Mouse (Mus musculus): ENCODE data around the gene Taar7d.
"Not testable (repeated sequence)": the region's sequence is repeated elsewhere in the genome, so short reads cannot be mapped to it uniquely, and the experiment has no call there.

The Taar7d gene

GRCm38 (mm10) chr10:24026922-24027321 lies at the start of gene Taar7d:
Gene Taar7d, plus strand, starts transcription at chr10:24027222.
- no peak for DNase-seq

DNA sequence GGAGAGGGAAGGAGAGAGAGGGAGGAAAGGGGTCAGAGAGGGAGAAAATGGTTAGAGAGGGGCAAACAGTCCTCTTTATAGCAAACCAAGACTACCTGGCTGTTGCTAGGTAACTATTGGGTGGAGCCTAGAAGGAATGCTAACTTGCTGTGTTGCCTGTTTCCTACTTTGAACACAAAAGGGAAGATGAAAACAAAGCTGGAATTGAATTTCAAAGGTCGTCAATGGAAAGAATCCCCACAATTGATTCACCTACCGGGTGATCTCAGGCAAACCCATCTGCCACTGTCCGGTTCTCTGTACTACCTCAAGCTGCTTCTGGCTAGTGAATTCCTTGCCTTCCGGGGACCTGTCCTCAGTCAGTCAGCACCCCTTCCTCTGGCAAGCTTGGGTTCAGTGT lies 49.1 kb upstream of the Taar7d start:
- DNase-seq: no peak

DNA sequence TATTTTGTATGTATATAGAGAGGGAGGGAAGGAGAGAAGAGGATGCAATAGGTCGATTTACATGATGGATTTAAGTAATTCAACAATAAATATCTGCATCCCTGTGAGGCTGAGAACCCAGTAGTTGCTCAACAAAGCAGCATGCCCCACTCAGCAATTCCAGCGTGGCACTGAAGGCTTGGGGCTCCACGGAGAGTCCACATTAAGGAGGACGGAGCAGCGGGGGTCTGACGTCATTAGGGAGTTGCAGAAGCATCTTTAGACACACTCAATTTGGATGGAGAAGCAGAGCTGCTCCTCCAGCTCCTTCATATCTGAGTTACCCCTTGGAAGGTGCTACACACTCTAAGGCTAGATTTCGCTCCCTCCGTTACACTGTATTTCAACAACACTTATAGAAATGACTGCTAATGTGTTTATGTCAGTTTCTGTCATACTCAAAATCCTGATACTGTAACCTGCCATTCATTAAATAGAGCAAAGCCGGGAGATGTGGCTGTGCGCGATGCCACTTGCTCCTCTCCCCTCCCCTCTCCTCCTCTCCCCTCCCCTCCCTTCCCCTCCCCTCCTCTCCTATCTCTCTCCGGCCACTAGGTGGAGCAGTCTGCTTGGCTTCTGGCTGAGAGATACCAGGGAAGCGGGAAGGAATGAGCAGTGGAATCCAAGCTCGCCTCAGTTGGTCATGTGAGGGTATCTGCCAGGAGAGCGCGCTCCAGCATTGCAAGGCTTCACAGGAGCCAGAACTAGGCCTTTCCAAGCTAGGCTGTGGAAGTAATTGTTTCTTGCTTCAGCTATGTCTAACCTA lies 47.9 kb upstream of the Taar7d start:
- peak; percentile 75 to 78 for DNase-seq

DNA sequence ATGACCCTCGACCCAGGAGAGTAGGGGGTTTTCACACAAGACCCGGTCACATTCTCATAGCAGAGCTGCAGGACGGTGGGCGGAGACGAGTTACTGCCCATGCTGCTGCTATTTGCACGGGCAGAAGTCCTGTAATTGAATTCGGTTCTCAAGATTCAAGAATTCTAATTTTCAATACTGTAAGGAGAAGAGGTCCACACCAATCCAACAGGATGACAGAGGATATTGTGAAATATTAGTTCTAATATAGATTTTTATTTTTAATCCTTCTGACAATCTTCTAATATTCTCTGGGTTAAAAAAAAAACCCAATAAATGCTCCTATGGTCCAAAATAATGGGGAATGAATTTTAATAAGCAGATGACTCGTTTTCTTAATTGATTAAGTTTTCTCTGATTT lies 41.5 kb upstream of the Taar7d start, which contains the start of gene Taar6:
Gene Taar6, minus strand, starts transcription at position 101 of the 400 bp plus-strand sequence.
- DNase-seq: no peak

GRCm38 (mm10) chr10:23986419-23986818 lies 40.6 kb upstream of the Taar7d start:
- no peak for DNase-seq

DNA sequence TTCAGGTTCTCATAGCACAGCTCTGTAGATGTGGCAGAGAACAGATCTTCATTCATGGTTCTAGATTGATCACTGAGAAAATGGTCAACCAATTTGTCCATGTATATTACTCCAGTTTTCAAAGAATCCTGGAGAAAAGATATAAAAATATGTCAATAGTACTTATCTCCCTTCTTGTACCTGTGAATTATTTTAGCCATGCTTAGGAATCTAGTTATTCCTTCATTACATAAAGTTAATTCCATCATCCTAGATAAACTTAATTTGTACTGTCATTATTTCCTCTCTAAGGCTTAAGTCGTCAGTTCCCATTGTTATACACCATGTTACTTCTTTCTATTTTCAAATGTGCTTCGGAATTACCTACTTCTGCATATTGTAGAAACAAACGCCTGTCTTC lies 33.6 kb upstream of the Taar7d start, which contains the start of gene Taar7a:
Gene Taar7a, minus strand, starts transcription at position 101 of the 400 bp plus-strand sequence.
- no peak for DNase-seq

DNA sequence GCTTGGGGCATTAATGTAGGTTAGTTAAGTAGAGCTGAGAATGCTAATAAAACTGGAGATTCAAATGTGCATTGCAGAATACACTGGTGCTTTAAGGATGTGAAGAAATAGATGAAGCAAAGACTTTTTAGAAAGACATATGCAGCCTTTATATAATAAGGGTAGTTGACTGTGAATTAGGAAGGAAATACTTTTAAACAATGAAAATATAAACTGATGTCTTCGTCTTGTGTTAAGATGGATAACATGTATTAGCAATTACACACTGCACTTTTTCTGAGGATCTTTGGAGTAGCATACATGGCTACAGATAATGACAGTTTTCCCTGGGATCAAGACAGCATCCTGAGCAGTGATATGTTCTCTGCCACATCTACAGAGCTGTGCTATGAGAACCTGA lies 27.4 kb upstream of the Taar7d start, which contains the start of gene Taar7b:
Gene Taar7b, plus strand, starts transcription at position 301 of the 400 bp plus-strand sequence.
- DNase-seq: no peak

- DNase-seq: no peak
Observed at GRCm38 (mm10) chr10:24006442-24006841, 20.6 kb upstream of the Taar7d start.

GRCm38 (mm10) chr10:24007034-24007433 lies 20.0 kb upstream of the Taar7d start:
- DNase-seq: no peak

- DNase-seq: no peak
Observed at GRCm38 (mm10) chr10:24008143-24008542, 18.9 kb upstream of the Taar7d start.

- no peak for DNase-seq
Observed at GRCm38 (mm10) chr10:24031347-24031746, 4.3 kb downstream of the Taar7d start.

- no peak for DNase-seq
Observed at GRCm38 (mm10) chr10:24037314-24037713, 10.3 kb downstream of the Taar7d start, which contains the start of gene Taar7e. Gene Taar7e, plus strand, starts transcription at chr10:24037614.

GRCm38 (mm10) chr10:24040120-24040869 lies 13.3 kb downstream of the Taar7d start:
- no peak for DNase-seq

GRCm38 (mm10) chr10:24049210-24049609 lies 22.2 kb downstream of the Taar7d start, which contains the start of gene Taar7f:
Gene Taar7f, plus strand, starts transcription at chr10:24049510.
- no peak for DNase-seq

DNA sequence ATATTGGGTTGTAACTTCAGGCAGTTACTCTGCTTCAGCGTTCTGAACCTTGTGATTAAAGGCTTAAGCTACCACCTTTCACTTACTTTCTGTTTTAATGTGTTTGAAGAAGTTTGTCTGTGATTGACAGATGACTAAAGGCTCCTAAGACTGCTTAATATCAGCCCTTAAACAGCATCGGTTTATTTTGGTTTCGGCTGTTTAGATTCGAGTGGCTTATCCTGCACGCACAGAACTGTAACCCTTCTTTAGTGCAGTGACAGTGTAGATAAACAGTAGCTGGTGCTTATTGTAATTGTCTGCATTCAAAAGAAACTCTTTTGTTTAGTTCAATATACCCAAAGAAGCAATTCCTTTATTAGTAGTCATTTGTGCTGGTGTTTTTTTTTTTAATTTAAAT lies 25.0 kb downstream of the Taar7d start:
- DNase-seq: no peak

DNA sequence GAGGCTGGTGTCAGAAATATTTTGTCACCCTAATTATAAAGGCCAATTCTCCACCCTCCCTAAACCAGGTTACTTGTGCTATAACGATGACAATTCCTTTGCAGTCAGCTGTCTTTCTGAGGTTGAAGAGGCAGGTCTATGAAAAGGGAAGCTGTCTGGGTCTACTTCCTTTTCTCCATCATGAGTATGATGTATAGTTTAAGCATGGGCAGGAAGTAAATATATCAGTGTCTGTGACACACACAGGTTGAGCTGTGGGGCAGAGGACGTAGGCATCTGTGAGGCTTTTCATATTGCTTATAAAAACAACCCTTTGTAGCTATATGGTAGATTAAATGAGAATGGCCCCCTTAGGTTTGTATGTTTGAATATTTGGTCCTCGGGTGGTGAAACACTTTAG lies 32.0 kb downstream of the Taar7d start:
- no peak for DNase-seq

DNA sequence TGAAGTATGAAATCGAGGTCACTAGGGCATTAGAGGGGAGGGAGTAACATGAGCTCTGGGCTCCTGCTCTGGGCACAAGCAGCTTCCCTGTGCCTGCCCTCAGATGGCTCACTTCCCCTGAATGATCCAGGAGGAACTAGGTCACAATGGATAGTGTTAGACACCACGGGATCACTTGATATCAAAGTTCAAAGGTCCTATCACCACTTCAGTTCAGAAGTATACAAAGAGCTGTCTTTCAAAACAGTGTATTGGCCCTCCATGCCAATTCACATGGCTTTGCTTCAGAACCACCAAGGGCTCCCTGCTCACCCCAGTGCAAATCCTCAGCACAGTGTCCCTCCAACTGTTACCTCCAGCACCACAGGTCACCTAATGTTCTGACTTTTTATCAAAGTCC lies 47.7 kb downstream of the Taar7d start:
- DNase-seq: not testable (repeated sequence)

DNA sequence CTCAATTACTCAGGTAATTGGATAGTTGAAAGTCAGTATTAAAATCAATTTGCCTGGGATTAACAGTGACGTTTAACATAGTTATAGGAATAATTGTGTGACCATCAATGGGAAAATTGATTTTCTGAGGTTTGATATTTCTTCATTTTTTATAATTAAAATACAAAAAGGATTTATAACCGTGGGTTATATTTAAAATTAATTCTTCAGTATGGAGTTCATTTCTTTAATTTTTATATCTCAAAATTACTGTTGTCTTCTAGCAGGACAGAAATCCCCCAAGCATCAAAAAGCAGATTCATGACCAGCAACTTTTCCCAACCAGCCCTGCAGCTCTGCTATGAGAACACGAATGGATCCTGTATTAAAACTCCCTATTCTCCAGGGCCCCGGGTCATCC lies 49.2 kb downstream of the Taar7d start, which contains the start of gene Taar8a:
Gene Taar8a, plus strand, starts transcription at position 301 of the 400 bp plus-strand sequence.
- not testable (repeated sequence) for DNase-seq
